Mouse (Mus musculus): ENCODE data around the gene Slc26a6.

DNA sequence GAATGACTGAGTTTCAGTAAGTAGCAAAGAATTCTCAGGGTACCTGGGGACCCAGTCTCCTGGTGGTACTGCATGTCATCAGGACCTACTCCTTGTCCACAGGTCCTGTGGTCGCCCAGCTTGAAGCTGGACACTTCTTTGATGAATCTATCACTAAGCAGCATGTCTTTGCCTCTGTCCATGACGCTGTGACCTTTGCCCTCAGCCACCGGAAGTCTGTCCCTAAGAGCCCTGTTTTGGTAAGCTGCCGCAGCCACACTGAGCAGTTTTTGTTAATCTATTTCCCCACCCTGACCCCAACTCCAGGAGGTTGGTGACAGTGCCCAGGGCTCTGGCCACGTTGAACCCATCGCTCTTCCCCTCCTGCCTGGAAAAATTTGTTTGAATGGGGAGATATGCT lies 59.2 kb downstream of the Slc26a6 start:
- no peak for TF ChIP-seq MYOD1 (IDR thresholded peaks at IDR 0.05; ENCODE audit: control insufficient read depth, insufficient read length, low read depth)
- no peak for TF ChIP-seq CTCF (IDR thresholded peaks at IDR 0.05; ENCODE audit: control insufficient read depth, insufficient read depth, insufficient read length)
- TF ChIP-seq MAX (IDR thresholded peaks at IDR 0.05): no peak
